Mouse (Mus musculus): ENCODE results near the gene Hist3h2ba.

GRCm38 (mm10) chr11:58938322-58939087 is 10.2 kb upstream of the Hist3h2ba start, which contains the start of gene Rnf187:
- TF ChIP-seq GATA1 (IDR thresholded peaks at IDR 0.05; ENCODE audit: borderline replicate concordance, low read length) (no peak), FLI1 (IDR thresholded peaks at IDR 0.05; ENCODE audit: low read length) (no peak)

Data from megakaryocyte, embryonic 14.5 days (primary cell).